Mouse (Mus musculus) megakaryocyte, embryonic 14.5 days (primary cell): ENCODE measurements at regions not wholly inside any gene's neighbourhood (a gene's known extent, or its start where the extent isn't known, plus 50 kb on each side); places are given as distances from the start of the nearest gene placed in this dataset.

Experiments
- FLI1 ChIP-seq: IDR thresholded peaks from 2 replicates; pipeline ENCODE4 v1.6.1; 2012; ENCODE audit warnings: low read length, inconsistent platforms, mixed read lengths
- GATA1 ChIP-seq: IDR thresholded peaks from 3 replicates; pipeline ENCODE4 v1.6.1; 2012; ENCODE audit warnings: mixed read lengths, low read length, inconsistent platforms, borderline replicate concordance

DNA sequence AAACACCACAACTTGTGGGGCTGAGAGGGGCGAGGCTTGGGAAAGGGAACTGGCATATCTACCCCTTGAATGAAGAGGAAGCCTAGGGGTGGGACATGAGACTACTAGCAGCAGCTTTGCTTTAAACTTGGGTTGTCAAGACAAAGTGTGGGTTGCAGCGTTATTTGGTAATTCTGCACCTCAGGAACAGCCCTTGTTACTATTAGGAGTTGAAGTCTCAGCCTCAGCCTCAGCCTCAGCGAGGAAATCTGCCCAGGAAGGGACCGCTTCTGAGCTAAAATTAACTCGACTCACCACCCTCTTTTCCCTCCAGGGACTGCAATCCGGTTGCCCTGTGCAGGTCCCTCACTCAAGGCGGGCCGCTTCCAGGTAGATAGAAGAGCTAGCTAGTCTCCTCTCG is 86.4 kb upstream of the Hsd17b12 start:
- no peak for TF ChIP-seq FLI1
- no peak for TF ChIP-seq GATA1
